Mouse (Mus musculus): Measurements from ENCODE around the gene Adam11.

DNA sequence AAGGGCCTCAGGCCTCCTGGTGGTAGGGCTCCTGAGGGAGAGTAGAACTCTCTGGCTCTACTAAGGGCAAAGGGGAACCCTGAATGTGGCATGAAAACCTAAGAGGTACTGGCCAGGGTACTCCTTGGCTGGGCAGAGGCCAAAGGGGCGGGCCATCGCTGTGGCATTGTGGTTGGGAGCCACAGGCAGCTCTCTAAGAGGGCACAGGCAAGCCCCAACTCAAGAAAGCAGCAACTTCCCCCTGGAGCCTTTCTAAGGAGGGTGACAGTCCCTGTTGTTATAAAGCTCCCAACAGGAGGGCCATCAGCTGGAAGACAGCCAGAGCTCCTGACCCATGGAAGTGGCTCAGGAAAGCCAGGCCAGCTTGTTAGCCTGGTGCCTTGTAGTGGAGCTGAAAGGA is 2.3 kb upstream of the Adam11 start:
- TF ChIP-seq CTCF (IDR thresholded peaks at IDR 0.05; ENCODE audit: low read depth) (no peak), EP300 (IDR thresholded peaks at IDR 0.05; ENCODE audit: low read depth) (no peak)
